In genomic region chr5:36465889-36466288, GRCm38 (mm10) we compare ENCODE assay signal across 8 mouse cellular contexts. TPM values are rescaled to one million over a fixed set of nuclear protein-coding genes. Genes with fewer than 3 reads are reported as not detected.
DNase-seq lines count a peak whose midpoint lies in the region; ATAC-seq and TF ChIP-seq lines count a peak whose summit lies in the region.

No protein-coding gene starts in this region.

- peaks cover 35% of the 10 kb centered on the region for H3K4me1 ChIP-seq in kidney, embryonic 15.5 days
- no peaks in the 10 kb centered on the region for H3K4me1 ChIP-seq in brown adipose tissue, adult 24 weeks (ENCODE audit: control insufficient read depth, insufficient read depth, insufficient read length, low read length)
- peaks cover 16% of the 10 kb centered on the region for H3K4me1 ChIP-seq in hindbrain, embryonic 16.5 days (ENCODE audit: control insufficient read depth, insufficient read depth, low read depth, low read length)
- peaks cover 6% of the 10 kb centered on the region; the same call in 1 of the 2 replicates for H3K4me1 ChIP-seq in midbrain, postnatal 0 days (ENCODE audit: insufficient read depth, low read length)

- H3K27me3 ChIP-seq in kidney, embryonic 15.5 days = no peaks in the 10 kb centered on the region
- no peaks in the 10 kb centered on the region for H3K27me3 ChIP-seq in hindbrain, embryonic 16.5 days (replicated peaks; ENCODE audit: control insufficient read depth, insufficient read depth, low read length)
- H3K27me3 ChIP-seq in midbrain, postnatal 0 days (ENCODE audit: insufficient read depth, low read length) = no peaks in the 10 kb centered on the region

- no peak for ATAC-seq in kidney, embryonic 15.5 days (replicated peaks; ENCODE audit: low FRiP score)
- no peak for ATAC-seq in hindbrain, embryonic 16.5 days
- no peak for ATAC-seq in midbrain, postnatal 0 days (ENCODE audit: low FRiP score)

- H3K27ac ChIP-seq in kidney, embryonic 15.5 days = 0 out of 2 replicates have a peak overlapping the region, but pooled peaks have one; percentile 86
- peak overlapping the region; percentile 96 for H3K27ac ChIP-seq in brown adipose tissue, adult 24 weeks (replicated peaks; ENCODE audit: low read depth, low read length)
- no peak overlapping the region for H3K27ac ChIP-seq in hindbrain, embryonic 16.5 days (ENCODE audit: low read depth, low read length)
- H3K27ac ChIP-seq in midbrain, postnatal 0 days (ENCODE audit: low read depth, low read length) = no peak overlapping the region

- H3K4me3 ChIP-seq in kidney, embryonic 15.5 days (replicated peaks) = peak overlapping the region; percentile 99
- peak overlapping the region; percentile 86 for H3K4me3 ChIP-seq in brown adipose tissue, adult 24 weeks (ENCODE audit: insufficient read depth, low read depth, low read length)
- H3K4me3 ChIP-seq in hindbrain, embryonic 16.5 days (ENCODE audit: low read length) = peak overlapping the region; percentile 92
- peak overlapping the region; percentile 95 for H3K4me3 ChIP-seq in midbrain, postnatal 0 days (ENCODE audit: low read depth, low read length)

- intact Hi-C loops in left cerebral cortex, postnatal 36 days (cut with DNase I) = loop anchor here (2.0 kb wide), 1 partner anchor 19 kb away; the partner anchor contains the start of genes Ccdc96 and Tada2b

- no peaks in the 10 kb centered on the region for H3K9me3 ChIP-seq in kidney, embryonic 15.5 days (replicated peaks)
- no peaks in the 10 kb centered on the region for H3K9me3 ChIP-seq in hindbrain, embryonic 16.5 days (ENCODE audit: control insufficient read depth, low read length)
- H3K9me3 ChIP-seq in midbrain, postnatal 0 days (ENCODE audit: low read length) = no peaks in the 10 kb centered on the region

- no peak for TF ChIP-seq CTCF in midbrain, postnatal 0 days (IDR thresholded peaks at IDR 0.05)

- 24% methylated on average over 8 of the region's 8 CpGs for WGBS in kidney, embryonic 15.5 days
- 30% methylated on average over 8 of the region's 8 CpGs for WGBS in hindbrain, embryonic 16.5 days
- 35% methylated on average over 8 of the region's 8 CpGs for WGBS in midbrain, postnatal 0 days

- H3K36me3 ChIP-seq in kidney, embryonic 15.5 days = peaks cover 35% of the 10 kb centered on the region
- peaks cover 16% of the 10 kb centered on the region for H3K36me3 ChIP-seq in hindbrain, embryonic 16.5 days (ENCODE audit: control insufficient read depth, insufficient read depth, low read length)
- peaks cover 8% of the 10 kb centered on the region for H3K36me3 ChIP-seq in midbrain, postnatal 0 days (ENCODE audit: insufficient read depth, low read length)

- peak overlapping the region; percentile 85 for H3K9ac ChIP-seq in kidney, embryonic 15.5 days
- peak overlapping the region; percentile 82; the same call in 1 of the 2 replicates for H3K9ac ChIP-seq in hindbrain, embryonic 16.5 days (ENCODE audit: low read depth, low read length)
- peak overlapping the region; percentile 91; the same call in 1 of the 2 replicates for H3K9ac ChIP-seq in midbrain, postnatal 0 days (replicated peaks; ENCODE audit: low read length, poor library complexity, severe bottlenecking)

- peak overlapping the region; percentile 97 for H3K4me2 ChIP-seq in kidney, embryonic 15.5 days
- H3K4me2 ChIP-seq in hindbrain, embryonic 16.5 days (ENCODE audit: low read length) = peak overlapping the region; percentile 98
- peak overlapping the region; percentile 97 for H3K4me2 ChIP-seq in midbrain, postnatal 0 days (ENCODE audit: low read depth, low read length, poor library complexity, severe bottlenecking)

- no peak for DNase-seq in kidney, adult 11 months
- DNase-seq in midbrain, postnatal 0 days (ENCODE audit: low spot score) = no peak
- no peak for DNase-seq in right cerebral cortex, postnatal 36 days (ENCODE audit: low spot score in 2 of 2)
- no peak for DNase-seq in right cerebral cortex, adult 18-20 months
- no peak for DNase-seq in left cerebral cortex, postnatal 36 days (ENCODE audit: low spot score in 2 of 2)

RNA-seq across cellular contexts. Expression of gene Grpel1, which starts 1.1 kb away (rescaled TPM):
- 56.0 and 56.1 TPM in 2 replicates for polyA plus RNA-seq in kidney, embryonic 15.5 days (2015; fragmentation: Nextera tagmentation; extraction: Ambion mirVana)
- polyA plus RNA-seq in brown adipose tissue, adult 24 weeks (2012; ENCODE audit: insufficient read depth, insufficient read length, missing spikeins) = 146 and 149 TPM in 2 replicates
- 42.7 and 46.8 TPM in 2 replicates for polyA plus RNA-seq in hindbrain, embryonic 16.5 days (2015; fragmentation: Nextera tagmentation; extraction: Ambion mirVana)
- total RNA-seq in midbrain, postnatal 0 days (2014; rRNA removed) = 16.2 and 16.3 TPM in 2 replicates
- polyA plus RNA-seq in midbrain, postnatal 0 days (2015; fragmentation: Nextera tagmentation; extraction: Ambion mirVana) = 38.4 and 43.4 TPM in 2 replicates
- 10 to 100 TPM; 21.1 to 22.9 TPM for total RNA-seq in left cerebral cortex, postnatal 36 days (2021)

RNA-seq across cellular contexts. Expression of gene Tada2b, which starts 18.2 kb away (rescaled TPM):
- polyA plus RNA-seq in kidney, embryonic 15.5 days (2015; fragmentation: Nextera tagmentation; extraction: Ambion mirVana) = 1.8 and 2.1 TPM in 2 replicates
- 26.5 and 32.9 TPM in 2 replicates for polyA plus RNA-seq in brown adipose tissue, adult 24 weeks (2012; ENCODE audit: insufficient read depth, insufficient read length, missing spikeins)
- 3.0 and 3.6 TPM in 2 replicates for polyA plus RNA-seq in hindbrain, embryonic 16.5 days (2015; fragmentation: Nextera tagmentation; extraction: Ambion mirVana)
- total RNA-seq in midbrain, postnatal 0 days (2014; rRNA removed) = 26.9 and 27.3 TPM in 2 replicates
- 3.1 and 3.5 TPM in 2 replicates for polyA plus RNA-seq in midbrain, postnatal 0 days (2015; fragmentation: Nextera tagmentation; extraction: Ambion mirVana)
- total RNA-seq in left cerebral cortex, postnatal 36 days (2021) = 10 to 100 TPM; 27.8 to 28.2 TPM

RNA-seq across cellular contexts. Expression of gene Ccdc96, which starts 18.5 kb away (rescaled TPM):
- 0.66 and 0.90 TPM in 2 replicates for polyA plus RNA-seq in kidney, embryonic 15.5 days (2015; fragmentation: Nextera tagmentation; extraction: Ambion mirVana)
- 0.33 and 0.48 TPM in 2 replicates for polyA plus RNA-seq in brown adipose tissue, adult 24 weeks (2012; ENCODE audit: insufficient read depth, insufficient read length, missing spikeins)
- 2.7 and 3.4 TPM in 2 replicates for polyA plus RNA-seq in hindbrain, embryonic 16.5 days (2015; fragmentation: Nextera tagmentation; extraction: Ambion mirVana)
- total RNA-seq in midbrain, postnatal 0 days (2014; rRNA removed) = 2.1 and 3.2 TPM in 2 replicates
- 1.7 and 2.3 TPM in 2 replicates for polyA plus RNA-seq in midbrain, postnatal 0 days (2015; fragmentation: Nextera tagmentation; extraction: Ambion mirVana)
- total RNA-seq in left cerebral cortex, postnatal 36 days (2021) = 1 to 10 TPM; 1.0 to 1.1 TPM

Comparison
In these comparisons a context has a peak if more than half of its experiments do, and no peak if none do; other contexts are left out.
1. H3K27ac ChIP-seq: peak in kidney, embryonic 15.5 days (single experiment) and brown adipose tissue, adult 24 weeks (single experiment); none in hindbrain, embryonic 16.5 days (single experiment) and midbrain, postnatal 0 days (single experiment).
2. Peak in every context shown above with its lines, with median percentiles within 50 percentile points of each other: H3K4me2 ChIP-seq, H3K4me3 ChIP-seq and H3K9ac ChIP-seq.